8 mouse cellular contexts compared by ENCODE assay signal in the genomic region with DNA sequence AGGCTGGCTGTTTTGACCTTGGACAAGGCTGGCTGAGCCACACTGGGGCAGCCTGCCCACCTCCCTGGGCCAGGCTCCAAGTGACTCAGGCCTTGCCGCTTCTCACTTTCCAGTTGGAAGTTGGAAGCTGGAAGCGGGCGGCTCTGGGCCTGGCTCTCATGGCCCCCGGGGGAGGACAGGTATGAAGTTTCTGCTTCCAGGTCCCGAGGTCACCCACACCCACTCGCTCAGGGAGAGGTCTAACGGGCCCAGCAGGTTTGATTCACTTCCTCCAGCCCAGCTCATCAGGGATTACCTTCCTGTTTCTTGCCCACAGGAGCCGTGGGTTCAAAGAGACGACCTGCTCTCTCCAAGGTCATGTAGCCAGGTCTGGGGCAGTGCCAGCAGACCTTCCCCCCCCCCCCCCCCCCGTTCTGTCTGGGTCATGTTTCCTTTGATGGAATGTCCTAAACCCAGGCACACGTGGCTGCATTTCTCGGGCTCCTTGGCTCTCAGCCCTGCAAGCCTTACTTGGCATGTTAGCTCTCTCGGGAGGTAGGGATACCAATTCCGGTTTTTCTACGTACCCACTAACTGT. TPM values are rescaled to one million over a fixed set of nuclear protein-coding genes. Genes with fewer than 3 reads are reported as not detected.
DNase-seq lines count a peak whose midpoint lies in the region; ATAC-seq lines count a peak whose summit lies in the region.

No protein-coding gene starts in this region.

- peak overlapping the region; percentile 8; the same call in 1 of the 2 replicates for H3K4me2 ChIP-seq in heart, embryonic 12.5 days
- no peak overlapping the region for H3K4me2 ChIP-seq in neural tube, embryonic 13.5 days
- H3K4me2 ChIP-seq in midbrain, embryonic 13.5 days (replicated peaks), result no peak overlapping the region
- H3K4me2 ChIP-seq in midbrain, embryonic 16.5 days (ENCODE audit: low read length), result no peak overlapping the region

- WGBS in heart, embryonic 12.5 days, result 25% methylated on average over 15 of the region's 15 CpGs
- WGBS in neural tube, embryonic 13.5 days, result 55% methylated on average over 15 of the region's 15 CpGs
- 60% methylated on average over 15 of the region's 15 CpGs for WGBS in midbrain, embryonic 13.5 days
- WGBS in midbrain, embryonic 16.5 days, result 55% methylated on average over 14 of the region's 15 CpGs

- peak; percentile 93 for DNase-seq in 3134 (ENCODE audit: extremely low read depth, insufficient read length, low spot score)
- peak; percentile 95 for DNase-seq in Muller cell, postnatal 12 days (ENCODE audit: inconsistent ontology term)
- DNase-seq in kidney, postnatal 10 days, result peak; percentile 84

- peak; percentile 4 for ATAC-seq in common myeloid progenitor, adult 5-6 weeks (replicated peaks; ENCODE audit: low read depth, poor library complexity, severe bottlenecking)
- no peak for ATAC-seq in heart, embryonic 12.5 days (ENCODE audit: insufficient number of reproducible peaks, low FRiP score)
- no peak for ATAC-seq in neural tube, embryonic 13.5 days (ENCODE audit: low read depth)
- ATAC-seq in midbrain, embryonic 13.5 days, result no peak
- no peak for ATAC-seq in midbrain, embryonic 16.5 days

- H3K4me1 ChIP-seq in heart, embryonic 12.5 days (replicated peaks), result peaks cover 65% of the 10 kb centered on the region
- H3K4me1 ChIP-seq in neural tube, embryonic 13.5 days (replicated peaks), result peaks cover 70% of the 10 kb centered on the region
- peaks cover 56% of the 10 kb centered on the region for H3K4me1 ChIP-seq in midbrain, embryonic 13.5 days (replicated peaks)
- H3K4me1 ChIP-seq in midbrain, embryonic 16.5 days (ENCODE audit: control insufficient read depth, insufficient read depth, low read length), result peaks cover 28% of the 10 kb centered on the region

- no peak overlapping the region for H3K4me3 ChIP-seq in heart, embryonic 12.5 days
- H3K4me3 ChIP-seq in neural tube, embryonic 13.5 days, result no peak overlapping the region
- H3K4me3 ChIP-seq in midbrain, embryonic 13.5 days (replicated peaks), result no peak overlapping the region
- no peak overlapping the region for H3K4me3 ChIP-seq in midbrain, embryonic 16.5 days (ENCODE audit: low read depth, low read length)

- H3K27ac ChIP-seq in heart, embryonic 12.5 days (ENCODE audit: poor library complexity, severe bottlenecking), result peak overlapping the region; percentile 79
- peak overlapping the region; percentile 38; the same call in 1 of the 2 replicates for H3K27ac ChIP-seq in neural tube, embryonic 13.5 days (replicated peaks)
- no peak overlapping the region for H3K27ac ChIP-seq in midbrain, embryonic 13.5 days
- H3K27ac ChIP-seq in midbrain, embryonic 16.5 days (ENCODE audit: low read length), result no peak overlapping the region

- peak overlapping the region; percentile 48; the same call in 1 of the 2 replicates for H3K9ac ChIP-seq in heart, embryonic 12.5 days
- 0 out of 2 replicates have a peak overlapping the region, but pooled peaks have one; percentile 31 for H3K9ac ChIP-seq in neural tube, embryonic 13.5 days
- H3K9ac ChIP-seq in midbrain, embryonic 13.5 days (replicated peaks), result no peak overlapping the region
- no peak overlapping the region for H3K9ac ChIP-seq in midbrain, embryonic 16.5 days (ENCODE audit: low read depth, low read length)

- H3K27me3 ChIP-seq in heart, embryonic 12.5 days (replicated peaks), result peaks cover 6% of the 10 kb centered on the region
- peaks cover 11% of the 10 kb centered on the region for H3K27me3 ChIP-seq in neural tube, embryonic 13.5 days
- peaks cover 12% of the 10 kb centered on the region; the same call in 1 of the 2 replicates for H3K27me3 ChIP-seq in midbrain, embryonic 13.5 days
- no peaks in the 10 kb centered on the region; the same call in none of the 2 replicates for H3K27me3 ChIP-seq in midbrain, embryonic 16.5 days (ENCODE audit: control insufficient read depth, insufficient read depth, low read depth, low read length)

- H3K36me3 ChIP-seq in heart, embryonic 12.5 days, result no peaks in the 10 kb centered on the region
- H3K36me3 ChIP-seq in neural tube, embryonic 13.5 days, result no peaks in the 10 kb centered on the region
- peaks cover 3% of the 10 kb centered on the region; the same call in 1 of the 2 replicates for H3K36me3 ChIP-seq in midbrain, embryonic 13.5 days
- H3K36me3 ChIP-seq in midbrain, embryonic 16.5 days (ENCODE audit: control insufficient read depth, insufficient read depth, low read length), result no peaks in the 10 kb centered on the region

- no peaks in the 10 kb centered on the region for H3K9me3 ChIP-seq in heart, embryonic 12.5 days (replicated peaks)
- no peaks in the 10 kb centered on the region for H3K9me3 ChIP-seq in neural tube, embryonic 13.5 days
- no peaks in the 10 kb centered on the region for H3K9me3 ChIP-seq in midbrain, embryonic 13.5 days
- no peaks in the 10 kb centered on the region for H3K9me3 ChIP-seq in midbrain, embryonic 16.5 days (replicated peaks; ENCODE audit: control insufficient read depth, low read length, poor library complexity, severe bottlenecking)

RNA-seq across cellular contexts. Expression of a gene that starts 39.3 kb away (rescaled TPM):
- total RNA-seq in common myeloid progenitor, adult 5-6 weeks (2017), result 49.4 and 78.2 TPM in 2 replicates
- 79.2 and 81.4 TPM in 2 replicates for polyA plus RNA-seq in heart, embryonic 12.5 days (2016; fragmentation: Nextera tagmentation; extraction: Ambion mirVana)
- polyA plus RNA-seq in neural tube, embryonic 13.5 days (2015; fragmentation: Nextera tagmentation; extraction: Ambion mirVana), result 64.2 and 69.4 TPM in 2 replicates
- polyA plus RNA-seq in midbrain, embryonic 13.5 days (2015; fragmentation: Nextera tagmentation; extraction: Ambion mirVana), result 68.6 and 69.8 TPM in 2 replicates
- polyA plus RNA-seq in midbrain, embryonic 16.5 days (2015; fragmentation: Nextera tagmentation; extraction: Ambion mirVana), result 65.4 and 66.9 TPM in 2 replicates

Comparison
In these comparisons a context has a peak if more than half of its experiments do, and no peak if none do; other contexts are left out.
1. H3K27ac ChIP-seq: peak in heart, embryonic 12.5 days (single experiment) and neural tube, embryonic 13.5 days (single experiment); none in midbrain, embryonic 13.5 days (single experiment) and midbrain, embryonic 16.5 days (single experiment).
2. H3K9ac ChIP-seq: peak in heart, embryonic 12.5 days (single experiment) and neural tube, embryonic 13.5 days (single experiment); none in midbrain, embryonic 13.5 days (single experiment) and midbrain, embryonic 16.5 days (single experiment).
3. Peak in every context shown above with its lines, with median percentiles within 50 percentile points of each other: DNase-seq.